Comparison of ENCODE assay signal across 8 mouse cellular contexts in genomic region chr2:46443686-46444180, GRCm38 (mm10).
A peak's percentile ranks its signal among the peaks of the same experiment; 100 is the strongest.
DNase-seq lines count a peak whose midpoint lies in the region; ATAC-seq and TF ChIP-seq lines count a peak whose summit lies in the region.

No protein-coding gene starts in this region.

- no peaks in the 10 kb centered on the region for H3K9me3 ChIP-seq in liver, embryonic 11.5 days (ENCODE audit: control insufficient read depth, low read length)
- H3K9me3 ChIP-seq in hindbrain, embryonic 11.5 days (ENCODE audit: control insufficient read depth, low read length), result no peaks in the 10 kb centered on the region

- no peak for TF ChIP-seq POLR2A in bone marrow, adult 2 months (IDR thresholded peaks at IDR 0.05; ENCODE audit: borderline replicate concordance, control insufficient read depth, low read depth, low read length)

- H3K36me3 ChIP-seq in liver, embryonic 11.5 days (ENCODE audit: control insufficient read depth, insufficient read depth, low read length), result no peaks in the 10 kb centered on the region
- H3K36me3 ChIP-seq in hindbrain, embryonic 11.5 days (ENCODE audit: control insufficient read depth, insufficient read depth, low read length), result no peaks in the 10 kb centered on the region

- no peaks in the 10 kb centered on the region for H3K27me3 ChIP-seq in liver, embryonic 11.5 days (replicated peaks; ENCODE audit: control insufficient read depth, insufficient read depth, low read length)
- no peaks in the 10 kb centered on the region for H3K27me3 ChIP-seq in hindbrain, embryonic 11.5 days (ENCODE audit: control insufficient read depth, insufficient read depth, low read length)

- 0 out of 2 replicates have a peak, but pooled peaks cover 3% of the 10 kb centered on the region for H3K4me1 ChIP-seq in liver, embryonic 11.5 days (replicated peaks; ENCODE audit: control insufficient read depth, insufficient read depth, low read length)
- H3K4me1 ChIP-seq in bone marrow, adult 2 months (ENCODE audit: control insufficient read depth, insufficient read depth, low read length), result peaks cover 1% of the 10 kb centered on the region
- no peaks in the 10 kb centered on the region for H3K4me1 ChIP-seq in hindbrain, embryonic 11.5 days (replicated peaks; ENCODE audit: control insufficient read depth, insufficient read depth, low read length)

- no peak for TF ChIP-seq CTCF in bone marrow, adult 2 months (IDR thresholded peaks at IDR 0.05; ENCODE audit: control insufficient read depth, insufficient read depth, low read length)

- no peak overlapping the region for H3K27ac ChIP-seq in liver, embryonic 11.5 days (ENCODE audit: low read depth, low read length)
- peak overlapping the region; percentile 27; the same call in 1 of the 2 replicates for H3K27ac ChIP-seq in bone marrow, adult 2 months (ENCODE audit: control insufficient read depth, insufficient read depth, low read depth, low read length, poor library complexity)
- no peak overlapping the region for H3K27ac ChIP-seq in hindbrain, embryonic 11.5 days (ENCODE audit: low read depth, low read length)

- DNase-seq in liver, result peak; percentile 35
- no peak for DNase-seq in liver, embryonic 11.5 days (ENCODE audit: low spot score)
- peak; percentile 17 to 71 for DNase-seq in frontal cortex, adult 2 months (ENCODE audit: extremely low spot score in 1 of 2, low spot score in 1 of 2)
- DNase-seq in hindbrain, embryonic 11.5 days (ENCODE audit: low spot score), result peak; percentile 50
- peak; percentile 33 to 40 for DNase-seq in layer of hippocampus, adult 8-10 months (ENCODE audit: low spot score in 2 of 2)
- peak; percentile 65 for DNase-seq in lung, postnatal 10 days
- DNase-seq in retina, postnatal 1 day, result peak; percentile 75

- WGBS in liver, embryonic 11.5 days, result 35% methylated on average over 5 of the region's 5 CpGs
- 5% methylated on average over 5 of the region's 5 CpGs for WGBS in bone marrow, adult 2 months
- WGBS in hindbrain, embryonic 11.5 days, result 48% methylated on average over 5 of the region's 5 CpGs

- no peak for ATAC-seq in liver, embryonic 11.5 days (replicated peaks; ENCODE audit: low FRiP score)
- ATAC-seq in hindbrain, embryonic 11.5 days (ENCODE audit: low FRiP score), result peak; percentile 60; the same call in 1 of the 2 replicates

- no peak overlapping the region for H3K4me2 ChIP-seq in liver, embryonic 11.5 days
- no peak overlapping the region for H3K4me2 ChIP-seq in hindbrain, embryonic 11.5 days (replicated peaks; ENCODE audit: low read depth, low read length)

- no peak overlapping the region for H3K4me3 ChIP-seq in liver, embryonic 11.5 days (ENCODE audit: low read depth, low read length)
- no peak overlapping the region for H3K4me3 ChIP-seq in bone marrow, adult 2 months (replicated peaks; ENCODE audit: control insufficient read depth, low read depth, low read length)
- no peak overlapping the region for H3K4me3 ChIP-seq in hindbrain, embryonic 11.5 days (ENCODE audit: low read depth, low read length)

- no peak overlapping the region for H3K9ac ChIP-seq in liver, embryonic 11.5 days (ENCODE audit: low read depth, low read length)
- no peak overlapping the region for H3K9ac ChIP-seq in hindbrain, embryonic 11.5 days (ENCODE audit: low read depth, low read length)
